Mouse (Mus musculus) heart, postnatal 36 days (tissue): ENCODE measurements at regions not wholly inside any gene's neighbourhood (a gene's known extent, or its start where the extent isn't known, plus 50 kb on each side); places are given as distances from the start of the nearest gene placed in this dataset.
A peak's percentile ranks its signal among the peaks of the same experiment; 100 is the strongest.

Source experiments
- DNase-seq, 2 experiments: peaks; one replicate each; pipeline ENCODE4 v3.0.0; 2021 to 2022
- intact Hi-C: fragments of 180-260 bp; cut with DNase I; formaldehyde crosslinking; loops from one replicate; pipeline ENCODE4 v1.15.1; 2025

DNA sequence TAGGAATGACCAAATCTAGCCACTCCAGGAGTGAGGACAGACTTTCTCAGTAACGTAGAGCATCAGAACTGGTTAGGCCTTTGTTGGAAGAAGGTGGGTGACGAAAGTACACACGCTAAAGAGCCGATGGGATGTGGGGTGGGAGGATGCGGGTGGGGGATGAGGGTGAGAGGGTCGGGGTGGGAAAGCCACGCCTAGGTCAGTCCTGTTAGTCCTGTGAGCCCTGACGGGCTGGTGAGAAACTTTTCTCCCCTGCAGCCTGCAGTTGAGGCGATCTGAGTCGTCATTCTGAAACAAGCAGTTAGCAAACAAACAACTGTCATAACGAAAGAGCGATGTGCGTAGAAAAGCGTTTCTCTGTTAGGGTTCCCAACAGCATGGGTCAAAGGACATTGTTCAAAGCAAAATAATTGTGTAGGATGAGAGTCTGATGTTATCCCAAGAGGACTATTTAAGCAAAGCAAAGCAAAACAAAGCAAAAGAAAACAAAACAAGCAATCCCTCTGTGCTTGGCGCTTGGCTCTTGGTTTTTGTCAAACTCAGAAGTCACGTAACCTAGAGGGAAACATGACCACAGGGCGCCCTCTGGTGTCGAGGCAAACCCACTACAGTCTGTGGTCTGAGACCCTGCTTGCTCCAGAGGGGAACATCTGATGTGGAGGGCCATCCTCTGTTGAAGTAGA is 240.2 kb upstream of the Cxcr4 start:
- intact Hi-C loops: loop anchor here (10.0 kb wide), 2 partner anchors 548 to 1008 kb away; no protein-coding TSS in a partner anchor
- peak; percentile 81 to 86 for DNase-seq

DNA sequence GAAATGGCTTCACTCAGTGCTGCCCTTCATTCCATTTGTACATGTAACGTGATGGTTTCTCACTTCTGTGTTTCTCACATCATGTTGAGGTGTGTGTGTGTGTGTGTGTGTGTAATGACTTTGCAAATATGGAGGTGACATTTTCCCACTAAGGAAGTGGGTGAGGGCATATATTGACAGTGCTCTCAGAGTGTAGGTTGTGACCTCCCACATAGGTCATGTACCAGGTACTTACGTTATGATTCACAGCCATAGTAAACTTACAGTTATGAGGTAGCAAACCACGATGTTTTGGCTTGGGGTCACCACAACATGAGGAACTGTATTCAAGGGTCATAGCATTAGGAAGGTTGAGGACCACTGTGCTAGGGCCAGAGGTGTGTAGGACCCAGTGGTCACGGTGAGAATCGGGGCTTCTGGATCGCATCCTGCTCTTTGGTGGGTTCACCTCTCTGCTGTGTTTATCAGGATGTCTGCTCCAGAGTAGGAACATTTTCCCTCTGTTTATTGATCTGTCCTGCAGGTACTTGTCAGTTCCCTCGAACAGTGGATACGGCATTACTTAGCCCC is 238.7 kb upstream of the Cxcr4 start:
- DNase-seq: no peak
- intact Hi-C loops: loop anchor here (10.0 kb wide), 2 partner anchors 546 to 1006 kb away; no protein-coding TSS in a partner anchor

DNA sequence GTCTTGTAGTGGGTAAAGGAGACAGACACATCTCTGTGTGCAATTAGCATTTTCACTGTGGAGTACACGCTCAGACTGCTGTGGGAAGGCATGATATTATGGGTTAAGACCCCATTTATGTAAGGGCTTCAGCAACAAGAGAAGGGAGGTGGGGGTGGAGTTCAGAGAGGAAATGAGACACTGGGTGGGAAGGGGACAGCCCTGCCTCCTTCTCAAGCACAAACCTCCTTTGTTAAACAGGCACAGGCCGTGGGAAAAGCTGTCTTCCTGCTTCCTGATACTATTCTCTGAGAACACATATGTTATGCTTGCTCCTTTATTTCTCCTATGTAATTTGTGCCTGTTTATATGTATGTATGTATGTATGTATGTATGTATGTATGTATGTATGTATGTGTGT is 237.4 kb upstream of the Cxcr4 start:
- DNase-seq: no peak
- intact Hi-C loops: no loop called here

DNA sequence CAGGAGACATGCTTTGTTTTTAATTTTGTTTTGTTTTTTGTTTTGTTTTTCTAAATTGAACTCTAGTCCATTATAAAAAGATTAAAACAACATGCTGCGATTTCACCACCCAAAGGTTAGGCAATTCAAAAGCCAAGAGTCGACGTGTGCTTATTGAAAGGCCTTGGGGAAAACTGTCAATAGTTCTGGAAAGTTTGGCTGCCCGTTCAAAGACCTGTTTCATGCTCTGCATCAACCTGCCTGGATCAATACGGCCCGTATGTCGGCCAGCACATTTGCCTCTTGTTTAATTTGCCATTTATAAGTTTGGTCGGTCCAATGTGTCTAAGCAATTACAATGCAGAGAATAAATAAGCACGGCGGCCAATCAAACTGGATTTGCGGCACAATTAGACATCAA is 234.3 kb upstream of the Cxcr4 start:
- intact Hi-C loops: no loop called here
- DNase-seq: no peak

DNA sequence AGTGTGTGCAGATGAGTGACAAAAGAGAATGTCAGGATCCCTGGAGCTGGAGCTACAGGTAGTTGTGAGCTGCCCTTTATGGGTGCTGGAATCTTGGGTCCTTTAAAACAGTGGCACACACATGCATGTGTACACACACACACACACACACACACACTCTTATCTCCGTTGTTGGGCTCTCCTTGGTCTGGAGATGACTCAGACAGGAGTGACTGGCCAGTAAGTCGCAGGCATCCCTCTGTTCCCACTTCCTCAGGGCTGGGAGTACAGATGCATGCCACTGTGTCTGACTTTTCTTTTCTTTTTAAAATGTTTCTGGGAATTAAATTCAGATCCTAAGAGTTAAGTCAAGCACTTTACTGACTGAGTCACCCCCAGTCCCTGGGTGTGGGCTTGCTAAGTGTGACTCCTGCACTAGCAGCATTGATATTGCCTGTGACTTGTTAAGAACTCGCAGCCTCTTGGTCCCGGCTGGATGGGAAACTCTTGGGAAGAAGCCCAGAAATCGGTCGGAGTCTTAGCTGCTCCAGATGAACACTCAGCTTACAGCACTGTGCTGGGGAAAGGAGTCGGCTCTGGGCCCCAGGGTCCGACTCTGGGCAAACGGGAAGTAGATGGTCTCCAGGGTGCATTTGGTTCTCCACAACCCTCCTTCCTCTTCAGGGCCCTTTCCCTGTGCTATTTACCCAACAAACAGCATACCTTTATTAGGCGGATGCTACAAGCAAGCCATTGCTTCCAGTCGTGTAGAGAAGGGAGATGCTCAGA is 233.0 kb upstream of the Cxcr4 start:
- intact Hi-C loops: loop anchor here (1.0 kb wide), 1 partner anchor 456 kb away; no protein-coding TSS in a partner anchor
- DNase-seq: no peak

DNA sequence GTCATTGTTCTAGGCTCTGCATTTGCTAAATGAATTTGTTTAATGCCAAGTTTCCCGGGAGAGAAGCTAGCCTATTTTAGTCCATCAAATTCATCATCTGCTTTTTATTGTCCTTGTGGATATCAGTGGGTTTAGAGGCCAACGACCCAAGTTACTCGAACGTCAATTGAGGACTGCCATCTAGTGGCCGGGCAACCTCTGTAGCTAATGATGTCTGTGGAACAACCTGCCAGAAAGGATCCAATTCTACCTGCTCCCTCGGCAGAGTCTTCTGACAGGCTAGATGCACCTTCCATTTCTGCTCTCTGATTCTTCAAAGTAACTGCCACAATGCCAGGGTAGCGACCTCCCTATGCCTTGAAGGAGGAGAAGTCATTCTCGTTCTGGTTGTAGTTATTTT is 232.1 kb upstream of the Cxcr4 start:
- intact Hi-C loops: loop anchor here (1.0 kb wide), 1 partner anchor 455 kb away; no protein-coding TSS in a partner anchor
- DNase-seq: peak; percentile 80 to 85

DNA sequence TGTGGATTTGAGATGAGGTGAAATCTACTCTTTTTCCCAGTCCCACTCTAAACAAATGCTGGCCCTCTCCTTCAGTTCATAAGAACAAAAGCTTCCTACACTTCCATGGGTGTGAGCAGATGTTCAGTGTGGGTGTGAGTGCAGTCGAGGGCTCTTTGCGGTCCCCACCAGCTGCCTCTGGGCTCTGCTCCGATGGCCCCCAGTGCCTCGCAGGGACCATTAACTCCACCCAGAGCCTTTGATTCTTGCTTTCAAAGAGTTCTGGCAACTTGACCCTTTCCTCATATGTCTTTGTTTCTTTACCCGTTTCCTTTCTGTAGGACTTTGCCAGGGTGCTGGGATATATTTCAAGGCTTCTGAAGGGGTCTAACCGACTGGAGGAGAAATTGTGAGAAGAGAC is 229.9 kb upstream of the Cxcr4 start:
- intact Hi-C loops: loop anchor here (2.0 kb wide), 1 partner anchor 229 kb away; the partner anchor contains the start of gene Cxcr4
- DNase-seq: no peak

DNA sequence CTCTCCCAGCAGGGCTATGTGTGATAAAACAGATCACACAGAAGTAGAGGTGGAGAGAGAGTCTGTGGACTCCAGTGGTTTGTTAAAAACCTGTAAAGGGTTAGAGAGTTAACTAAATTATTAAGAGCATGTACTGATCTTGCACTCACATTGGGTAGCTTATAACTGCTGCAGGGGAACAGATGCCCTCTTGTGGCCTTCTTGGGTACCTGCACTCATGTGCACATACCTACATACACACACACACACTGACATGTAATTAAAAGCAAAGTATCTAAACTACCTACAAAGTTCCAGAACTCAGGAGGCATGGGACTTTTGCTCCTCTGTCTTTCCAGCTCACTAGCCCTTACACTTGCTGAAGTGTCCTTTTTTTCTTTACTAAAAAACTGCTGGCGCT is 228.4 kb upstream of the Cxcr4 start:
- no peak for DNase-seq
- intact Hi-C loops: no loop called here

DNA sequence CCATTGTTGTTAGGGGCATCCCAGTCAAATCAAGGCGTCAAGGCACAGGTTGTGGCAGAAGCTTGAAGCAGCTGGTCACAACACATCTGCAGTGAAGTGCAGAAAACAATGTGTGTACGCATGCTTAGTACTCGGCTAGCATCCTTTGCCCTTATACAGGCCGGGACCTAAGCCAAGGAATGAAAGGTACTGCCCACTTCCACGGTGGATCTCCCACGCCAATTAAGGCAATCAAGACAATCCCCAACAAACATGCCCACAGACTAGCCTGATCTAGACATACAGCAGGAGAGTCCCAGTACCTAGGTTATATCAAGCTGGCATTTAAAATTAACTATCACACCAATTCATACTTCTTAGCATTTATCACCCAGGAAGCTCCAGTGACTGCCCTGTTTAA is 227.5 kb upstream of the Cxcr4 start:
- intact Hi-C loops: no loop called here
- no peak for DNase-seq

DNA sequence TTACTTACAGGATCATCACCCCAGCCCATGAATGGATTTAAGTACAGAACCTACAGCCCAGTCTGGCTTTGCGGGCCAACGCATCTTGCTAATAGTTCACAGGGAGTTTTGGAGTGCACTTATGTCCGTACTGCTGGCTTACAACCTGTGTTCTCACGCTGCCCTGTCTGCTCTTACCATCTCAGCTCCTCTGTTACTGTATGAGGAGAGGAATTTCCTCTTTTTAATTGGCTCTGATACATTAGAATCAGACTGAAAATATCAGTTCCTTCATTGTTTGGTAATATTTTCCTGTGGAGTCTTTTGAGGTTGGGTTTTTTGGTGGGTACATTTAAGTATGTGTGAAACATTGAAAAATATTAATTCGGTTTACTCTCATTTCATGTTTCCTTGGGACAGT is 221.3 kb upstream of the Cxcr4 start:
- no peak for DNase-seq
- intact Hi-C loops: no loop called here

DNA sequence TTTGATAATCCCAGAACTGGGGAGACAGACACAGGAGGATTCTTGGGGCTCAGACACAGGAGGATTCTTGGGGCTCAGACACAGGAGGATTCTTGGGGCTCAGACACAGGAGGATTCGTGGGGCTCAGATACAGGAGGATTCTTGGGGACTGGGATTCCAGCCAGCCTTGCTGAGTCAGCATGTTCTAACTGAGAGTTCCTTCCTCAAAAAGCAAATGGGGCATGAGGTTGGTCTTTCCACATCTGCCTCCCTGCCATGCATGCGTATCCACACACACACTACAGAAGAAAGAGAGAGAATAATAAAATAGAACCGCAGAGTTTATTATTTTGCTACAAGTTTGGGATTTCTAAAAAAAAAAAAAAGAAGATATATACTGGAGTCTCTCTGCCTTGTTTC is 218.8 kb upstream of the Cxcr4 start:
- DNase-seq: no peak
- intact Hi-C loops: no loop called here

DNA sequence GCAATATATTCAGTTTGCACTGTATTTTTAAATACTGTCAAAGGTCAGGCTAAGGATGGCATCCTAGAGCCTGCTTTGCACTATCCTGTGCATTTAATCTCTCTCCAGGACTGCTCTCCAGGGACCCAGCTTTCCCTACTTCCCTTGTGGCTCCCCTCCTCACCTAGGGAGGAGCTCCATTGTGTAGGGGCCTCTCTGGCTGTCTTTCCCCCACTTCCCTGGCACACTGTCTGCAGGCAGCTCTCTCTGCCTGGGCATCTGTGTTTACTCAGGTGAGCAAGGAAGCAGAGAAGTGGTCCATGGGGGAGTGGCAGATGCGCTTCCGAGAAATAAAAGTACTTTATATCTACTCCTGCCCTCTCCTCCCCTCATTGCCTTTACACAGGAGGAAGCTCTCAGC is 218.0 kb upstream of the Cxcr4 start:
- intact Hi-C loops: no loop called here
- DNase-seq: no peak

DNA sequence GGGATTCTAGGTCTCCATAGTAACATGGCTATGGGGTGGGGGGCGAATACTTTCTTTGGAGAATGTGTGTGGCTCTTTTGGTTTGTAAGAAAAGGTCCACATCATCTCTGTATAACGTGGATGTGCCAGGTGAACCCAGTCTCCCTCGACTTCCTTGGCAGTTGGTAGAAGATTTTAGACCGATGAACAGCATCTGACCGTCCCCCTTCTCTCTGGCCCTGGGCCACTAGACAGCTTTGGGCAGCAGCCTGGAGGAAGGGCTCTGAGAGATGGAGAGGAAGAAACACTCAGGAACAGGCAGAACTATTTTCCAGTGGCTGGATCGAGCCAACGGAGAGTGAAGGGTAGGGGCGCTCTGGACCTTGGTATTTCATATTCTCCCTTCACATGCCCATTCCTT is 217.5 kb upstream of the Cxcr4 start:
- DNase-seq: no peak
- intact Hi-C loops: no loop called here

DNA sequence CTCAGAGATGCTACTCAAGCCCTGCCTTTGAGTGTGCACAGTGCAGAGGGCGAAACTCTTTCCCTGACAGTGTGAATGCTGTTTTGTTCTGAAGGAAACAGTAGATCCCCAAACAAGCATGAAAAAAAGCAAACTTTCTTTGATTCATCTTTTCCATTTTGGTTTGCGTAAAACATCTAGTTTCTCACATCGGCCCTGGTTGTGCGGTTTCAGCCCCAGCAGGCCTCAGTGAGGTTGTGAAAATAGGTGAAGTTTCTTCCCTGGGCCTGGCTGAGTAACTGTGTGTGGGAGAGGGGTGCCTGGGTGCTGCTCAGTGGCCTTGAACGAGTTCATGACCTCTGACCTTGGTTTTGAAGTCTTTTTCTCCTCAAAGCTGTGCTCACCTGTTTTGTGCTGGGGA is 216.5 kb upstream of the Cxcr4 start:
- intact Hi-C loops: no loop called here
- DNase-seq: no peak

DNA sequence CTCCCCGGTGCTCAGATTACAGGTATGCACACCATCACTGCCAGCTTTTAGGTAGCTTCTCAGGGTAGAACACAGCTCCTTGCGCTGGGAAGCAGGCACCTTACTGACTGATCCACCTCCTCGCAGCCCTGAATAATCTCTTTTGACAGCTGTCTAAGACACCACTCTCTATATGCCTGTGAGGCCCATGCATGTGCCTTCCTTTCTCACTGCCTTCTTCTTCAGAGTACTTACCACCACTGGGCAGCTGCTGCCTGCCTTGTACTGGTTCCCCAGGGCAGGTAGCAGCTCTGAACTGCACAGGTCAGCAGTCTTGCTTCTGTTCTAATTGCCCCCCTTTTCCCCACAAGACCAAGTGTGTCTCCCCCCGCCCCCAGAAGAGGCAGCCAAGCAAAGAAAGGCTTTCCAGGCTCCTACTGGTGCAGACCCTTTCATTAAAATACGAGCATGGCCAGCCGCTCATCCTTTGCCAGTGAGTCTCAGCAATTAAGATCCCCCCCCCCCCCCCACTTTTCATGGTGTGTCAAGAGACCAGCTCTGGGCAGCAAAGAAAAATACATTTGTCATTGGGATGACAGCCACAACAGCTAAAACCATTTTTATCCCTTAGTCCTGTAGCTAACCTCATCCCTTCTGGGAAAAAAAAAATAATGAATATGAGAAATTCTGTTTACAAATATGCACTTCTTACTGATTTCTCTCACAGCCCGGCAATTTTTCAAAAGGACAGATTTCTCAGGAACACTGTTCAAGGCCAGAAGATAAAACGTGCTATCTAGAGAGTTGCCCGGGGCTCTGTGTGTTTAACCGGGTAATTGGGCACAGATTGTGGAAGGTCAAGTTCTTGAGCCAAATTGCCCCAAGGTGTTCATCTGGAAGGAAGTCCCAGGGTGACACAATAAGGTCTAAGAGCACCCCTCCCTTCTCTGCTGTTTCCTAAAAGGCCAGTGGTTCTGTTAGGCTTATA is 213.9 kb upstream of the Cxcr4 start:
- DNase-seq: no peak
- intact Hi-C loops: no loop called here

DNA sequence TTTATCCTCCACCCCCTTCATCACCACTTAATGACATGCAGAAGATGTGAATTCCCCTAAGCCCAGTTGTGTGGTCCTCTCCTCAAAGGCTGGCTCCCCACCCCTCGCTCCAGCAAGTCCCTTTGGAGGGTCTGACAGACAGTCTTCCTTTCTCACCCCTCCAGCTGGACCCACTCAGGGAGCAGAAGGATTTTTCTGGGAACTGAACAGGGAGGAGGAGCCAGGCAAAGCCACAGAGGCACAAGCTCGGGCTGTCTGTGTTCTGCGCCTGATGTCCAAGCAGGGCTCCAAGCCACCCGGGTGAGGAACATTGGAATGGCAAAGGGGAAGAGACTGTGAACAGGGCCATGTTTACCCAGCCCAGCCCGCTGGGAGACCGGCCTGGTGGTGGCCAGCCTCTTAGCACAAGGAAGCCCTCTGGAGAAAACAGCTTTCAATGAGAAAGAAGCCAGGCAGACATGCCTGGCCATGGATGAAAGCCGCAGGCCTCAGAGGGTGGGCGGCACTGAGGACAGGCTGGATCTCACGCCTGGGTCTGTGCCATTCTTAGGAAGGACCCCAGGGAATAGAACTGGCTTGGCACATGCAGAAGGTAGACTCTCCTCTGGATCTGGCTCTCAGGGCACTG is 211.5 kb upstream of the Cxcr4 start:
- DNase-seq: peak; percentile 15 to 22
- intact Hi-C loops: no loop called here

DNA sequence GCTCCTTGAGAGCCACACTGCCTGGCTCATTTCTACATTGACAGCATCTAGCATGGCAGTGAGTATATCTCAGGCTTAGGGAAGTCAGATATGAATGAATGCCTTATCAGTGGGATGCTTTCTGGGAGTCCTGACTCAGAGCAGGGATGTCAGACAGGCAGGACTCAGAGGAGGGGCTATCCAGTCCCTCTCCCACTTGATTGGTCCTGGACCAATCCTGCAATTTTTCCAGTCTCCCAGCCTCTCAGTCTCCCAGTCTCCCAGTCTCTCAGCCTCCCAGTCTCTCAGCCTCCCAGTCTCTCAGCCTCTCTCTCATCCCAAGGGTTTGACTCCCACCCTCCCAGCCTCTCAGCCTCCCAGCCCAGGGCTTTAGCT is 211.0 kb upstream of the Cxcr4 start:
- no peak for DNase-seq

DNA sequence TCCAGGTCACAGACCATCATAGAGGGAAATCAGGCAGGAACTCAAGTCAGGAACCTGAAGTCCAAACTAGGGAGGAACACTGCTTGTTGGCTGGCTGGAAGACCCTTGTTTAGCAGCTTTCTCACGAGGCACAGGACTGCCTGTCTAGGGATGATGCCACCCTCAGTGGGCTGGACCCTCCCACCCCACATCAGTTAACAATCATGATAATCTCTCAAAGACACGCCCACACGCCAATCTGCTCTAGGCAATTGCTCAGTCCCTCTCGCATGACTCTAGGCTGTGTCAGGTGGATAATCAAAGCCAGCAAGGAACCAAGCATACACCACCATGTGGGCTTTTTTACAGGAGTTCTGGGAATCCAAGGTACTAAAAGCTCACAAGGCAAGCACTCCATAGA is 206.6 kb upstream of the Cxcr4 start:
- no peak for DNase-seq
- intact Hi-C loops: no loop called here

More for the DNA sequence above, 211.0 kb upstream of the Cxcr4 start:
- intact Hi-C loops: no loop called here

DNA sequence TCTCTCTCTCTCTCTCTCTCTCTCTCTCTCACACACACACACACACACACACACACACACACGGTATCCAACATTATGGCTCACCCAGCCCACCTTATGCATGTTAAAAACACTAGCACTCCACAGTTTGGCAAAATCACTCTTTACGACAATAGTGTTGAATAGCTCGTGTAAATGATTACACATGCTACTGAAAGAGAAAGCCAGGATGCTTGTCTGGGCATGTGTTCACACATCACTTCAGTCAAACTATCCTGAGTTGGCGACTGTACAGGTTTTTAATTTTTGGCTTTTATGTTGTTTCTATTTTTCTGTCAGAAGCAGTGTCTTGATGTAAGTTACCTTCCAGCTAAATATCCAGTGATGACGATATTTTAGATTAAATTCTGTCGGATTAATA is 203.6 kb upstream of the Cxcr4 start:
- intact Hi-C loops: no loop called here
- DNase-seq: no peak

DNA sequence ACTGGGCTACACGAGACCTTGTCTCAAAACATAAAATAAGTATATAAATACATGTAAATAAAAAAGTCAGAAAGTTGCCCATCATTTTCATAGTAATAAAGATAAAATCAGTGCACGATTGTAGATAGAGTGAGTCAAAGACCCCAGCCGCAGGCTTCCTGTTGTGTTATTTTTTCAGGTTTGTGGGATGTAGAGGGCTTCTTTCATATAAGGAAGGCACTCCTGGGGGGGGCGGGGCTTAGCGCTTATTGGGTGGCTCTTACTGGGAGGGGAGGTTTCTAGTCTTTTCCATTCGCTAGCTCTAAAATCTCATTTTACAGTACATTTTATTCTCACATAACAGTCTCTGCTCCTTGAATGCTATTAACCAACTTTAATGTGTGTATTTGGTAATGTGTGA is 198.8 kb upstream of the Cxcr4 start:
- no peak for DNase-seq
- intact Hi-C loops: no loop called here
